Mouse (Mus musculus): ENCODE measurements around the gene Ppa2. TPM values are rescaled to one million over a fixed set of nuclear protein-coding genes. Genes with fewer than 3 reads are reported as not detected.
A peak's percentile ranks its signal among the peaks of the same experiment; 100 is the strongest.

Gene Ppa2
- total RNA-seq, 2 experiments from 2014 or later: 47.9 to 50.3 TPM

GRCm38 (mm10) chr3:133329406-133329805 is 19.5 kb downstream of the Ppa2 start:
- no peak for DNase-seq (ENCODE audit: low spot score in 2 of 2)

- no peak for DNase-seq (ENCODE audit: low spot score in 2 of 2)
These were observed 21.4 kb downstream of the Ppa2 start for GRCm38 (mm10) chr3:133331184-133331866.

GRCm38 (mm10) chr3:133332280-133332679 is 22.4 kb downstream of the Ppa2 start:
- DNase-seq (ENCODE audit: low spot score in 2 of 2): no peak

- no peak for DNase-seq (ENCODE audit: low spot score in 2 of 2)
These were observed 23.6 kb downstream of the Ppa2 start for GRCm38 (mm10) chr3:133333267-133334170.

- DNase-seq (ENCODE audit: low spot score in 2 of 2): no peak
These were observed 24.8 kb downstream of the Ppa2 start for GRCm38 (mm10) chr3:133334691-133335090.

- DNase-seq (ENCODE audit: low spot score in 2 of 2): no peak
These were observed 25.3 kb downstream of the Ppa2 start for GRCm38 (mm10) chr3:133335166-133335565.

- no peak for DNase-seq (ENCODE audit: low spot score in 2 of 2)
These were observed 26.5 kb downstream of the Ppa2 start for GRCm38 (mm10) chr3:133336400-133336799.

GRCm38 (mm10) chr3:133338851-133339356 is 29.0 kb downstream of the Ppa2 start:
- DNase-seq (ENCODE audit: low spot score in 2 of 2): peak; percentile 26 to 65

- no peak for DNase-seq (ENCODE audit: low spot score in 2 of 2)
These were observed 29.5 kb downstream of the Ppa2 start for GRCm38 (mm10) chr3:133339411-133339823.

- DNase-seq (ENCODE audit: low spot score in 2 of 2): no peak
These were observed 31.2 kb downstream of the Ppa2 start for GRCm38 (mm10) chr3:133341106-133341505.

- no peak for DNase-seq (ENCODE audit: low spot score in 2 of 2)
These were observed 37.6 kb downstream of the Ppa2 start for GRCm38 (mm10) chr3:133347535-133347934.

GRCm38 (mm10) chr3:133348847-133349246 is 38.9 kb downstream of the Ppa2 start:
- no peak for DNase-seq (ENCODE audit: low spot score in 2 of 2)

GRCm38 (mm10) chr3:133357426-133357974 is 47.6 kb downstream of the Ppa2 start:
- DNase-seq (ENCODE audit: low spot score in 2 of 2): no peak

- DNase-seq (ENCODE audit: low spot score in 2 of 2): no peak
These were observed 48.1 kb downstream of the Ppa2 start for GRCm38 (mm10) chr3:133357977-133358376.

GRCm38 (mm10) chr3:133361406-133361805 is 51.5 kb downstream of the Ppa2 start:
- DNase-seq (ENCODE audit: low spot score in 2 of 2): no peak

- DNase-seq (ENCODE audit: low spot score in 2 of 2): no peak
These were observed 54.2 kb downstream of the Ppa2 start for GRCm38 (mm10) chr3:133364138-133364537.

GRCm38 (mm10) chr3:133366096-133366495 is 56.2 kb downstream of the Ppa2 start:
- DNase-seq (ENCODE audit: low spot score in 2 of 2): no peak

- DNase-seq (ENCODE audit: low spot score in 2 of 2): no peak
These were observed 68.3 kb downstream of the Ppa2 start for GRCm38 (mm10) chr3:133378174-133378573.

- DNase-seq (ENCODE audit: low spot score in 2 of 2): no peak
These were observed 70.1 kb downstream of the Ppa2 start for GRCm38 (mm10) chr3:133379997-133380396.

GRCm38 (mm10) chr3:133381519-133381918 is 71.6 kb downstream of the Ppa2 start:
- DNase-seq (ENCODE audit: low spot score in 2 of 2): no peak

GRCm38 (mm10) chr3:133382147-133382546 is 72.2 kb downstream of the Ppa2 start:
- DNase-seq (ENCODE audit: low spot score in 2 of 2): no peak

Measured in layer of hippocampus, postnatal 14 days (tissue).